Mouse (Mus musculus) embryonic facial prominence, embryonic 11.5 days (tissue): Measurements from ENCODE around the gene Vangl1. TPM values are rescaled to one million over a fixed set of nuclear protein-coding genes. Genes with fewer than 3 reads are reported as not detected.
A peak's percentile ranks its signal among the peaks of the same experiment; 100 is the strongest.

Experiments
- ATAC-seq: fragments of 200-750 bp; cut with Nextera tagmentation; replicated peaks from 2 replicates; pipeline ENCODE4 v1.8.0; 2017; ENCODE audit warnings: low read depth; ENCODE audit not compliant: insufficient number of reproducible peaks, low FRiP score, low TSS enrichment
- DNase-seq: peaks from one replicate; pipeline ENCODE4 v3.0.0-alpha.2; 2015; ENCODE audit warnings: low spot score
- H3K27ac ChIP-seq: fragments of 300-500 bp; sonication (generic); replicated peaks from 2 replicates; pipeline ENCODE4 v1.5.1; 2014; ENCODE audit warnings: mild to moderate bottlenecking, low read depth, low read length, control low read depth
- H3K27me3 ChIP-seq: fragments of 300-500 bp; sonication (generic); 2 replicates; pipeline ENCODE4 v1.6.1; 2014; ENCODE audit warnings: mild to moderate bottlenecking, low read length, moderate library complexity, mixed read lengths; ENCODE audit not compliant: control insufficient read depth, insufficient read depth
- H3K36me3 ChIP-seq: fragments of 300-500 bp; sonication (generic); replicated peaks from 2 replicates; pipeline ENCODE4 v1.6.1; 2014; ENCODE audit warnings: low read depth, mild to moderate bottlenecking, low read length, moderate library complexity, mixed read lengths; ENCODE audit not compliant: control insufficient read depth, insufficient read depth
- H3K4me1 ChIP-seq: fragments of 300-500 bp; sonication (generic); 2 replicates; pipeline ENCODE4 v1.6.1; 2014; ENCODE audit warnings: low read length, mixed read lengths; ENCODE audit not compliant: control insufficient read depth, insufficient read depth
- H3K4me2 ChIP-seq: fragments of 300-500 bp; sonication (generic); 2 replicates; pipeline ENCODE4 v1.6.1; 2014; ENCODE audit warnings: low read depth, mild to moderate bottlenecking, control low read depth, low read length, moderate library complexity
- H3K4me3 ChIP-seq: fragments of 300-500 bp; sonication (generic); 2 replicates; pipeline ENCODE4 v1.5.1; 2014; ENCODE audit warnings: low read depth, low read length, control low read depth
- H3K9ac ChIP-seq: fragments of 300-500 bp; sonication (generic); replicated peaks from 2 replicates; pipeline ENCODE4 v1.6.1; 2014; ENCODE audit warnings: mild to moderate bottlenecking, control low read depth, low read length
- H3K9me3 ChIP-seq: fragments of 300-500 bp; sonication (generic); replicated peaks from 2 replicates; pipeline ENCODE4 v1.6.1; 2016; ENCODE audit warnings: mild to moderate bottlenecking, low read length, inconsistent platforms, mixed read lengths; ENCODE audit not compliant: control insufficient read depth
- WGBS: fragments of 180-500 bp; shearing (Covaris S2); extraction: QIAGEN DNeasy Blood & Tissue Kit; methylation state at CpG from one replicate; pipeline ENCODE4 v1.1.7; 2014; 5-methylcytosine and 5-hydroxymethylcytosine counted together
- polyA plus RNA-seq: library from polyadenylated mRNA; unstranded; fragments of >200 nt; fragmentation: Nextera tagmentation; extraction: Ambion mirVana; gene quantifications from 2 replicates; pipeline ENCODE4 v1.2.1, GENCODE M21; 2014

Vangl1 gene
- polyA plus RNA-seq, 1 experiment from 2014 or later = 12.8 TPM

GRCm38 (mm10) chr3:102157652-102158051, 46.8 kb downstream of the Vangl1 start:
- no peaks in the 10 kb centered on the region; the same call in 1 of the 2 replicates for H3K27me3 ChIP-seq
- DNase-seq (no peak), ATAC-seq (no peak)
- no peaks in the 10 kb centered on the region for H3K36me3 ChIP-seq
- no peak overlapping the region for H3K4me3 ChIP-seq
- H3K27ac ChIP-seq = no peak overlapping the region
- WGBS = 96% methylated on average over 6 of the region's 6 CpGs
- no peaks in the 10 kb centered on the region; the same call in 1 of the 2 replicates for H3K4me1 ChIP-seq
- no peak overlapping the region for H3K9ac ChIP-seq
- no peaks in the 10 kb centered on the region for H3K9me3 ChIP-seq
- H3K4me2 ChIP-seq = no peak overlapping the region

DNA sequence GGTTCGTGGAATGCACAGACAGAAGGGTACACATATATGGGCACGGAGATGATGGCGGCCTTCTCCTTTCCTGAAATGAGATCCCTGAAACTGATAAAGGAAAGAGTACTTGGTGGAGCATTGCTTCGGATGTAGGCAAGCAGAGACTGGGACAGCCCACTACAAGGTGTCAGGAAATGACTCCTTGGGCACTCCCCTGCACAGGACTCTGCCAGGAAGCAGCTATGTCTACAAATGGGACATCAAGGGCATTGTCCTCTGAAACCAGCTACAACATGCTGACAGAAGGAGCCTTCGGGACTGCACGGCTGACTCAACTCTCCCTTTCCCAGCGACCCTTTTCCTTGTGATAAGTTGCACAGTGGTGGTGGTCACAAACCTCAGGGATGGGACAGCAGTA, 47.8 kb downstream of the Vangl1 start:
- no peak overlapping the region for H3K4me2 ChIP-seq
- H3K27ac ChIP-seq = no peak overlapping the region
- no peaks in the 10 kb centered on the region; the same call in 1 of the 2 replicates for H3K27me3 ChIP-seq
- H3K36me3 ChIP-seq = no peaks in the 10 kb centered on the region
- DNase-seq = no peak
- H3K4me1 ChIP-seq = no peaks in the 10 kb centered on the region; the same call in 1 of the 2 replicates
- no peak overlapping the region for H3K4me3 ChIP-seq
- 87% methylated on average over 7 of the region's 7 CpGs for WGBS
- no peak overlapping the region for H3K9ac ChIP-seq
- no peaks in the 10 kb centered on the region for H3K9me3 ChIP-seq
- ATAC-seq = no peak

DNA sequence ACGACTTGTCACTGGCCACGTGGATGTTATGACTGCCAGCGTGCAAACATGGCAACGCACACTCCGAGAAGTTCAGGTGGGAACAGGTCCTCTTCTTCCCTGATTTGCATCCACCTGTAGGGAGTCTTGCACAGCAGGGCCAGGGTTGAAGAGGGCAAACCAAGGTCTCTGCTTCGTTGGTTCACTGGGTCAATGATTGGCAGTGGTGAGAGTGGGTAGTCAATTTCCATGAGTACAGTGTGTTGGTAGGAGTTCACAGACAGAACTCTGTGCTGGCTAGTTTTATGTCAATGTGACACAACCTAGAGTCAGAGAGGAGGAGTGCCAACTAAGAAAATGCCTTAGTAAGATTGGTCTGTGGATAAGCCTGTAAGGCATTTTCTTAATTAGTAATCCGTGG, 50.4 kb downstream of the Vangl1 start:
- H3K27me3 ChIP-seq = no peaks in the 10 kb centered on the region; the same call in 1 of the 2 replicates
- 85% methylated on average over 7 of the region's 7 CpGs for WGBS
- H3K9ac ChIP-seq = no peak overlapping the region
- H3K4me2 ChIP-seq = no peak overlapping the region
- no peaks in the 10 kb centered on the region for H3K9me3 ChIP-seq
- no peak overlapping the region for H3K4me3 ChIP-seq
- H3K36me3 ChIP-seq = no peaks in the 10 kb centered on the region
- no peak for ATAC-seq
- H3K4me1 ChIP-seq = no peaks in the 10 kb centered on the region; the same call in 1 of the 2 replicates
- no peak overlapping the region for H3K27ac ChIP-seq
- DNase-seq = no peak

DNA sequence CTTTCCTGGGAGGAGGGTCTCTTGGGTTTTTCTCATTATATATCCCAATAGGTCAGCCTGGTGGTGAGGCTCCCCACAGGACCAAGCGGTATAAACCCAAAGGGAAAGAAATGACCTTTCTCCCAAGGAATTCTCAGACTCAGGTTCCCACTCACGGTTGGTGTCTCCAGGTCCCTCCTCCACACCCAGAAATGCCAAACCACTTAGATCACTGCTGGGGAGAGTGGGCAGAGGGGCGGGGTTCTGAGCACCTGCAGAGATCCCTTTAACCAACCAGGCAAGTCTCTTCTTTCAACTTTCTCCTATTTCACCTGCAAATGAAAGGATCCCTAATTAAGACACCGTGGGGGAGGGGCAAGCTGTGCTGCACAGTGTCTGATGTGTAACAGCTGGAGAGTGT, 51.6 kb downstream of the Vangl1 start:
- no peaks in the 10 kb centered on the region; the same call in 1 of the 2 replicates for H3K27me3 ChIP-seq
- H3K4me3 ChIP-seq = no peak overlapping the region
- WGBS = 18% methylated on average over 4 of the region's 4 CpGs
- no peak overlapping the region for H3K27ac ChIP-seq
- no peak overlapping the region for H3K9ac ChIP-seq
- no peak for ATAC-seq
- no peak overlapping the region for H3K4me2 ChIP-seq
- no peaks in the 10 kb centered on the region for H3K9me3 ChIP-seq
- DNase-seq = peak; percentile 36
- H3K36me3 ChIP-seq = no peaks in the 10 kb centered on the region
- H3K4me1 ChIP-seq = no peaks in the 10 kb centered on the region; the same call in 1 of the 2 replicates

GRCm38 (mm10) chr3:102152471-102152870, 52.0 kb downstream of the Vangl1 start:
- Histone ChIP-seq H3K9ac (no peak overlapping the region), H3K36me3 (no peaks in the 10 kb centered on the region), H3K27me3 (no peaks in the 10 kb centered on the region; the same call in 1 of the 2 replicates), H3K4me2 (no peak overlapping the region), H3K9me3 (no peaks in the 10 kb centered on the region), H3K4me1 (no peaks in the 10 kb centered on the region; the same call in 1 of the 2 replicates), H3K4me3 (no peak overlapping the region), H3K27ac (0 out of 2 replicates have a peak overlapping the region, but pooled peaks have one; percentile 41)
- ATAC-seq = peak; percentile 37; the same call in 1 of the 2 replicates
- DNase-seq = no peak
- 18% methylated on average over 4 of the region's 4 CpGs for WGBS

GRCm38 (mm10) chr3:102151850-102152249, 52.6 kb downstream of the Vangl1 start:
- H3K36me3 ChIP-seq = no peaks in the 10 kb centered on the region
- H3K9ac ChIP-seq = no peak overlapping the region
- no peak overlapping the region for H3K4me3 ChIP-seq
- whole genome bisulfite sequencing = 44% methylated on average over 4 of the region's 4 CpGs
- H3K4me2 ChIP-seq = no peak overlapping the region
- H3K9me3 ChIP-seq = no peaks in the 10 kb centered on the region
- DNase-seq (no peak), ATAC-seq (no peak)
- H3K27ac ChIP-seq = no peak overlapping the region
- no peaks in the 10 kb centered on the region; the same call in 1 of the 2 replicates for H3K27me3 ChIP-seq
- no peaks in the 10 kb centered on the region; the same call in 1 of the 2 replicates for H3K4me1 ChIP-seq

DNA sequence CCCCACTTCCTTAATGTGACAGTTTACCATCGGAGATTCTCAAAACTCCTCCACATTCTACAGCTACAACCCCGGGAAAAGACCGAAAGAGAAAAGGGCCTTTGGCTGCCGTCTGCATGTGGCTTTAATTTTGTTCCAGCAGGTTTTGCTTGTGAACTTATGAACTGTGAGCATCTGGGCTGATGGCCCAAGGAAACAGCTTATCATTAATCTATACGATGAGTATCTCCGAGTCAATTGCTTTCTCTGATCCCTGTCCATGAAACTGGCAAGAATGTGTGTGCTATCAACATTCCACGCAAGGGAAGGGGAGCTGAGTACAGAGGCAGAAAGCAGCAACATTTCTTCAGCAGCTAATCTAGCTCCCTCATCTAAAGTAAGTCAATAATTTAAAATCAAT, 54.6 kb downstream of the Vangl1 start:
- DNase-seq = peak; percentile 76
- no peak overlapping the region for H3K9ac ChIP-seq
- H3K4me3 ChIP-seq = no peak overlapping the region
- no peak; the same call in 1 of the 2 replicates for ATAC-seq
- H3K4me1 ChIP-seq = no peaks in the 10 kb centered on the region; the same call in 1 of the 2 replicates
- H3K36me3 ChIP-seq = no peaks in the 10 kb centered on the region
- H3K9me3 ChIP-seq = no peaks in the 10 kb centered on the region
- 22% methylated on average over 7 of the region's 7 CpGs for WGBS
- H3K27me3 ChIP-seq = no peaks in the 10 kb centered on the region; the same call in 1 of the 2 replicates
- H3K4me2 ChIP-seq = no peak overlapping the region
- no peak overlapping the region for H3K27ac ChIP-seq

DNA sequence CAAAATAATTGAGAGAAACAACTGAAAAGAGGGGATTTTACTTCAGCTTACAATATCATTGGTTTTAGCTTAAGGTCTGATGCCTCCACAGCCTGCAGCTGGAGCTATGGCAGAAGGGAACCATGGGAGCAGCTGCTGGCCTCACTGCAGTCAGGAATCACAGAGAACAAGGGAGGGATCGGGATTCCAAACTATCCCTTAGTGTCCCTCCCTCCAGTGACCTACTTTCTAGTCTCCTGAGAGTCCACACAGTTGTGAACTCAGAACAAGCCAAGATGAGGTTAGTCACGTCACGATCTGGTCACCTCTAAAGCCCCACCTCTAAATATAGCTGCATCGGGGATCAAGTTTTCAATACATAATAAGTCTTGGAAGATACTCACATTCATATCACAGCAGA, 57.3 kb downstream of the Vangl1 start:
- H3K9me3 ChIP-seq = no peaks in the 10 kb centered on the region
- H3K4me1 ChIP-seq = no peaks in the 10 kb centered on the region
- no peak overlapping the region for H3K27ac ChIP-seq
- no peaks in the 10 kb centered on the region for H3K27me3 ChIP-seq
- H3K36me3 ChIP-seq = no peaks in the 10 kb centered on the region
- 82% methylated on average over 4 of the region's 4 CpGs for WGBS
- H3K9ac ChIP-seq = no peak overlapping the region
- H3K4me2 ChIP-seq = no peak overlapping the region
- no peak overlapping the region for H3K4me3 ChIP-seq
- ATAC-seq = no peak
- DNase-seq = no peak
